Mouse (Mus musculus) cerebellum, postnatal 4 days (tissue): ENCODE results near the gene Ccdc28b.

Source experiments
- DNase-seq, 2 experiments: peaks; one replicate each; pipeline ENCODE4 v3.0.0; 2022; ENCODE audit warnings: low spot score in 2 of 2, mixed read lengths in 1 of 2

Ccdc28b gene

DNA sequence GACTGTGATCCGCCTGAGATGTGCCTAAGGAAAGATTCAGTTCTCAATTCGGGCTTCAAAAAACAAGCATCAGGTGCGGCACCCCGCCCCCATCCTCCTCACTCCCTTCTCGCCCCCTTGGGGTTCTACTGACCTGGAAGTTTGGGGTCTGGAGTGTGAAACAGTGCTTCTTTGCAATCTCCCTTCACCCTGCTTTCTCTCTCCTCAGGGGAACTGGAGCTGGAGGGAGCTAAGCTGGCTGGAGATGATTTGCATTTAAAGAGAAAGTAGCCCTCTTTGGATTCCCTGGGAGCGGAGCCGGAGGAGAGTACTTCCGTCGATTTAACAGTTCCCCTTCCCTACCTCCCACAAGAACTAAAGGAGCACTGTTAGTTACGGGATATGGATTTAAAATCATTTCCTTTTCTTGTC lies at the start of gene Ccdc28b:
Gene Ccdc28b, minus strand, starts transcription at position 267 of the 411 bp plus-strand sequence.
- DNase-seq, result peak in 1 of 2 experiments; percentile 37

DNA sequence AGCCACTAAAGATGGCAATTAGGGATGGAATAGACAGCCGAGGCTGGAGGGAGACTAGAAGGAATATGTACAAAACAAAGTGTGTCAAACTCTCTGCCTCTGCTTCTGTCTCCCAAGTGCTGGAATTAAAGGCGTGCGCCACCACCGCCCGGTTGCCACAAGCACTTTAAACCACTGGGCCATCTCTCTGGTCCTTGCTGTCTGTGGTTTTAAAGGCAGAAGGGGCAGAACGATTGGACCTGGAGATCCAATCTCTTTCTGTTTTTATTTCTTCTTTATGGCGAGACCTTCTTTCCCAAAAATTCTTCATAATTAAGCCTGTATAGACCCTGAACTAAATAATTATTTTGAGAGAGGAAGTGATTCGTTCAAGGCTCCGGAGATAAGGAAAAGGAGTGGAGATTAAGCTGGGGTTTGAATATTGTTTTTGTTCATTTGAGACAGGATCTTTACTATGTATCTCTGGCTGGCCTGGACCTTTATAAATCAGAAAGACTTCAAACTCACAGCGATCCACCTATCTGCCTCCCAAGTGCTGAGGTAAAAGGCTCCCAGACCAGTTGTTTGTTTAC lies 49.2 kb upstream of the Ccdc28b start:
- DNase-seq, result no peak

DNA sequence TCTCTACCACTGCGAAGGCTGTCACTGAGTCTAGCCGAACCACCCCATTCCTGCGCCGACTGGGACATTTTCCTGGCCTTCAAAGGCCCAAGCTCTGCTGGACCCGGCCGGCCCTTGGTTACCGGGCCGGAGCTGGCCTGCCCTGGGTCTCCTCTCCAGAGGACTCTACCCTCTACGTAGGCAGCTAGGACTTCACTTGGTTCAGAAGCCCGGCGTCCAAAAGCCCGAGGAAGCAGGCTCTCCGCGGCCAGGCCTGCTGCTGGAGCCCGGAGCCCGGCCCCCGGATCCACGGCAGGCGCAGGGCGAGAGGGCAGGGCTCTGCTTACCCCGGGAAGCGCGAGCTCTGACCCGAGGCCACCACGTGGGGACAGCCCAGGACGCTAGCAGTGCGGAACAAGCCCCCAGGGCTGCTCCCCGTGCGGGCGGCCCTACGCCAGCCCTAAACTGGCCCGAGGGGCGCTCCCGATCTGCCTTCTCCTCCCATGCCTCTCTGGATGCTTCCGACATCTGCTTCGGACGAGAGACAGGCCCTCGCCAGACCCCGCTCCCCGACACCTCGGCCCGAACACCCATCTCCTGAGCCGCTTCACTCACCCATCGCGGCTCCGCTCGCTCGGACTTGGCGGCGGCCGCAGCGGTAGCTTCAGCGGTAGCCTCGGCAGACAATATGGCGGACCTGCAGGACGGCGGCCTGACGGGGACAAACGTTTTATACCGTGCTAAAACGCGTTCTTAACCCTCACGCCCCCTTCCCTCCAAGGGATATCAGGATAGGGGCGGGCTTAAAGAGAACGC lies 48.5 kb upstream of the Ccdc28b start, which contains the start of gene Kpna6:
Gene Kpna6, minus strand, starts transcription at position 685 of the 795 bp plus-strand sequence.
- peak; percentile 76 to 87 for DNase-seq

DNA sequence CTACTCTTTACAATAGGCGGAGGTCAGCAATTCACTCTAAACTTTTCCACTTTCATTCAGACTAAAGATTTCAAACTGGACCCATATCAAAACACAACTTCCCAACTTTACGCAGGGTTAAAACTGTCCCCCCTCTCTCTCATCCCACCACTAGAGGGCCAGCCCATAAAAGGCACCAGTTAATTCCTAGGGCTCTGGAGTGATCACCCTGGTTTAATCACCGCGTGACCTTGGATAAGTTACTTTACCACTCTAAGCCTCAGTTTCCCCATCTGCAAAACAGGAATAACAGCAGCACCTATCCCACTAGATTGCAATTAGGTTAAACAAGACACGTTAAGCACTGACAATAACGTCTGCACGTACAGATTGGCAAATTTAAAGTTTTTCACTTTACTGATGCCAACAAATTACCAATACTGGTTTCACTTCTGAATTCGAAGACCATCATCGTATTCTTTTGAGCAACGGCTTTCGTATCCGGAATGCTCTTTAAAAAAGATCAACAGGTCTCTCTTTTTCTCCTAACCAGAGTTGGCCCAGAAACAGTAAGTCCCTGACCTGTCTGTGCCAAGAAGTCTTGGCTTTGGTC lies 47.8 kb upstream of the Ccdc28b start:
- DNase-seq, result peak in 1 of 2 experiments; percentile 31

DNA sequence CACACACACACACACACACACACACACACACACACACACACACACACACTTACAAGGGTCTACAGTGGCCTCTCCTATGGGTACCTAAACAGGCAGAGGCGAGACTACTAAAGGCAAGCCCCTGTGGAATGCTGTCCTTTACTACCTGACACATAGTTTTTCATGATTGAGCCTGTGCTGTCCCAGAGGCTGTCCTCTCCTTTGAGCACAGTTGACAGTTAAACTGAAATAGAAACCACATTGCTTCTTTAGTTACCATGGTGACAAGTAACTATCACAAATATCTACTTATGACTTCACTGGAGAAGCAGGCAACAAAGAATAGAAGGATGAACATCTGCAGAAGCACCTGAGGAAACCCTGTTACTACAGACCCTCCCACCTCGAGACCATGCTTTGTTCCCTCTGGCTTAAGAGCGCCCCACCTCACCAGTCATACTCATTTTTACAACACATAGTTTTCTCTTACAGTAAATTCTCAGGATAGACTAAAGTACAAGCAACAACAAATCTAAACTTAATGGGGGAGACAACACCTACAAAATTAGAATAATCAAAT lies 38.6 kb upstream of the Ccdc28b start:
- no peak for DNase-seq

DNA sequence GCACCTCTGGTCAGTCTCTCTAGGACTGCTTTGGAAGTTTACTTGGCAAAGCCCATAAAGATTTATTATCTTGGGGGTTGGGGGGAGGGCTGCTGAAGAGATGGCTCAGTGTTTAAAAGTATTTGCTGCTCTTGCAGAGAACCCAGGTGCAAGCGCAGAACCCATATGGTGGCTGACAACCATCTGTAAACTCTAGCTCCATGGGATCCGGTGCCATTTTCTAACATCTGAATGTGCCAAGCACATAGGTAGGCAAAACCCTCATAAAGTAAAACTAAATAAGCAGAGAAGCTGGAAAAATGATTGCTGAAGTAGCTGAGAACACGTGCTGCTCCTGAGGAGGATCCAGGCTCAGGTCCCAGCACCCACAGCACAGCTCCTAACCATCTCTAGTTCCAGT lies 37.8 kb upstream of the Ccdc28b start:
- no peak for DNase-seq

DNA sequence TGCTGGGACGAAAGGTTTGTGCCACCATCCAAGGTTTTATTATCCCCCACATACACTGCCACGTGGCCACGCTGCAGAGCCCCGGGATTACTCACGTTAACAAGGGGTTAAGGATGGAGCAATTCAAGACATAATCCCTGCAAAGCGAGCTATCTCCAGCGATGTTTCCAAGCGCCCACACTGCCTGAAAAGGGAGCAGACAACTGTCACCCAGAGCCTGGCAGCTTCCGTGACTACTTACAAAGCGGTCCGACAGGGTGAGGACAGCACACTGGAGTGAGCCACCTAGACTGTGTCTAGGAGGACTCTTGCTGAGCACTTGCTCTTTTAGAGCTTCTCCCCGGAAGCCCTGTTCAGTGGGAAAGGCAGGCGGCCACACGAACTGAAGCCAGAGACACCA lies 31.0 kb upstream of the Ccdc28b start:
- no peak for DNase-seq

DNA sequence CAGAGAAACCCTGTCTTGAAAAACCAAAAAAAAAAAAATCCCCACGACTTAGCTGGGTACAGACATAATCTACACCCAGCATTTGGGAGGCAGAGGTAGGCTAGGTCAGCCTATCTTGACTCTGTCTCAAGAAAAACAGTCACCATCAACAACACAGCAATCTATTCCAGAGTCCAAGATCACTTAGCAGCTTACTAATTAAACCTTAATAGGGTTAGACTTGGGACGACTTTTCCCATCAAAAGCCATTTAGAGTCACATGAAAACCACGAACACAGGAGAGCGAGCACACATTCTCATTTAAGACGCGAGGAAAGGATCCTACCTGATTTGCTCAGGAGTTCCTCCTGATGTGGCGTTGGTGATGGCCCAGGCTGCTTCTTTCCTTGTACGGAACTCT lies 26.6 kb upstream of the Ccdc28b start:
- DNase-seq, result no peak

DNA sequence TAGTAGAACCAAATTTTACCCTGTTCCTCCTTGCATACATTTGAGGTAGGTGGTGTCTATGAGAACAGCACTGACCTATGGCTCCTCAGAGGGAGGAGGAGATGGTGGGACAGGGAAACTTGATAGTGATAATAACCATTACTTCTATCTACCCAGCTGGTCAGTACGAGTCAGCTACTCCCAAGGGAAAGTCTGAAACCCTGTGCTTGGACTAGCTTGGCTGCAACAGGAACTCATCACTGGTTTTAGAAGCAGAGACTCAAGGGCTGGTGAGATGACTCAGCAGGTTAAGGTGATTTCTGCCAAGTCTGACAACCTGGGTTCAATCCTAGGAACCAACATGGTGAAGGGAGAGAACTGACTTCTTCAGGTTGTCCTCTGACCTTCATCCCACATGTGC lies 24.9 kb upstream of the Ccdc28b start:
- DNase-seq, result no peak

DNA sequence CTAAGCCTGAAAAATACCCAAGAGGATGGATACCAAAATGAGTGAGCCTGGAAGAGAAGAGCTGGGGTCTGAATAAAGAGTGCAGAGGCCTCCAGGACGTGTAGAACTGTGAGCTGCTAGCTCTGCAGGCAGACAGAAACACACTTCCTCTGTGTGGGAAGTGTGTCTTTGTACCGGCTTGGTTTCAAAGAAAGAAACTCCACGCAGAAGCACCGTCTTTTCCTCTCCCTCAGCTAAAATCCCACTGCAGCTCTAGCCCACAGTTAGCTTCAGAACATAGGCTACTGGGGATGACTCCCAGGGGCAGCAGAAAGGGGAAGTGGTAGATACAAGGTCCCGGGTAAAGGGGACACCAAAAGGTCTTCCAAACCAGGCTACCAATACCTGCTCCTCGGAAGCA lies 21.5 kb upstream of the Ccdc28b start:
- no peak for DNase-seq

DNA sequence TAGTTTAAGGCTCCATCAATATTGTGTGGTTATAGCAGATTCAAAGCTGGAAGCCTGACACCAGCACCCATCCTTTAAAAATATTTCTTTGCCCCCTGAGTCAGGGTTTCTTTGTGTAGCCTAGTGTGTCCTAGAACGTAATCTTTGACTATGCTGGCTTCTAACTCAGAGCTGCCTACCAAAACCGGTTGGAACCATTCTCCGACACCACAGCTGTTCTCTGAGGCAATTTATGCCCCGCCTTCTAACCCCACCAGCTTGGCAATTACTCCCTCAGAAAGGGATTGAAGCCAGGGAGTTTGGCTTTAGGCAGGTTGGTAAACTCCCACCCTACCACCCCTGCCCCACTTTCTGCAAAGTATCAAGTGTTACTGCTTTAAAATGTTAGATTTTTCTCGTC lies 18.0 kb upstream of the Ccdc28b start:
- no peak for DNase-seq

DNA sequence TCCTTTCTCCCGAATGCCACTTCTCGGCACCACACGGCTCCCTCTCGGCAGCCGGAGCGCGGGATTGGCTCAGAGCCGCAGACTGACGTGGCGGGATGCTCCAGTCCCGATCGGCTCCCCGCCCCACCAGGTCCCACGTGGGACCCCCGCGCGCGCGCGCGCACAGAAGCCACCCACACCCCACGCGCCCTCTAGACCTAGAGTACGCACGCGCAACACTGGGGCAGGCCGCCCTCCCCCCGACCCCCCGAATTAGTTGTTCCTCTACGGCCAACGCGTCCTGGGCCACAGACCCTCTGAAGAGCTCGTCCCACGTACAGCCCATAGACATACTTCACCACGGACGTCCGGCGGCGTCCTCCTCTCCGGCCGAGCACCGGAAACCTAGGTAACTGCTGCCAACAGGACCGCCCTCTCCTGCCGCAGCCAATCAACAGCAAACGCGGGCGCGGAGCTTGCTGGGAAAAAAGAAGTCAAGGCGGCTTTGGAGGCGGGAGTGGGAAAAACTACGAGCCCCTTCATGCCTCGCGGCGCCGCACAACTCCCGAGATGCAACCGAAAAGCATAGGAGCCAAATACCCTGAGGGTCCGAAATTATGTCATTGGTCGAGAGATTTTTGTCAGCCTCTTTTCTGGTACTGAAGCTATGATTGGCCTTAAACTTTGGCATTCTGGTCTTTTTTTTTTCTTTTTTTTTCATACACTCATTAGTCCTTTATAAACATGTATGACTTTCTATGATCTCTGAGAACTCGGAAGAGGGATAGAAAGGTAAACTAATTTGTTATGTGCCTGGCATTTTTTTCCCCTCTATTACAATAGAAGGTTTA lies 17.1 kb upstream of the Ccdc28b start, which contains the start of gene Txlna:
Gene Txlna, minus strand, starts transcription at position 428 of the 830 bp plus-strand sequence.
- DNase-seq, result peak; percentile 93 to 95

DNA sequence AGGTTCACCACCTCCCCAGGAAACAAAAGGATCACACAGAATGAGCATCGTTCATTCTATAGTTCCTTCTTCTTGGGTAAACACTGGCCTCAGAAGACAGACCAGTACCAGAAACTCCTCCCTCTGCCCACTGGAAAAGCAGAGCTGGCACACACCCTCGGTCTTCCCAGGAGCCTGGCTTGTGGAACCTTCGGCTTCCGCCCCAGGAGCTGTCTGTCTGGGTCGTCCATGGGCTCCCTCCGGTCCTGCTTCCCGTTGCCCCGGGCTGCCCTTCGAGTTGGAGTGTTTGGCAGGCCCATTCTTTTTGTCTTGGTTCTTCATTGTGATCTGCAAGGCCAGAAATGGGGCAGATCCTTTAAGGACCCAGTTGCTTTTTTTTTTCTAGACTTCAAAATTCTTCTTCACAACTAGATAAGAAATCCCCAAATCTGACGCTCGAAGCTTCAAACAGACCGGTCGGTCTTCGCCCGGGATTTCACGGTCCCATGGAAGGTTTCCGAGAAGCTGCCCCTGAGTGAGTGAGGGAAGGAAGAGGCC lies 16.4 kb upstream of the Ccdc28b start:
- DNase-seq, result peak in 1 of 2 experiments; percentile 42

DNA sequence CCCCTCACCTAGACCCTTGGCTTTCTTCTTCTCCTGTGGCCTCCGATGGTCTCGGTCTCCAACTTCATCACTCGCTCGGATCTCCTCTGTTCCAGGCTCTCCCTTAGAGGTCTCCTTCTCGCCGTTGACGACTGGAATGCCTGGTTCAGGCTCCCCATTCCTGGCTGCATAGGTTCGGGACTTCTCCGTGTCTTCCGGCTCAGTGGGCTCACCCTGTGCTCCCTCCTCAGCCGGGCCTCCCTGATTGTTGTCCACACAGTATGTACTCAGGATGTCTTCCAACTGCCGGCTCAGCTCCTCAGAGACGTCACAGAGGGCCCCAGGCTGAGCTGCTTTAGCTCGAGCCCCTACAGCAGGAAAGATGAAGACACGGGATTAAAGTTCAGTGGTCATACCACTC lies 15.5 kb upstream of the Ccdc28b start:
- no peak for DNase-seq

DNA sequence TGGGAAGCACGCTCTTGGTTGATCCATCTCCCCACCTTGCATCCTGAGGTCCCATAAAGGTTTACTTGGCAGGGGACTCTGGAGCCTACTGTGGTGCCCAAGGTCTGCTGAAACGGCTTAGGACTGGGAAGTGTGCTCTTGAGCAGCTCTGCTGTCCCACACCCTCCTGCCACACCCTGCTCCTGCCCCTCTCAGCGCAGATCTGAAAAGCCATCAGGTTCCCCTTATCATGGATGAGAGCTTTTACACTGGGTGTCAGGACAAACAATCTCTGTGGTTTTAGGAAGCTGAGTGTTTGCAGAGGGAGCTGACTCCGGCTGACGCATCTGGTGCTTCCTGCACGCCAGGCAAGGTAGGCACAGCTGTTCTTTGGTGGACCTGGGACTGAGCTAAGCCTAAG lies 10.1 kb upstream of the Ccdc28b start:
- DNase-seq, result no peak

DNA sequence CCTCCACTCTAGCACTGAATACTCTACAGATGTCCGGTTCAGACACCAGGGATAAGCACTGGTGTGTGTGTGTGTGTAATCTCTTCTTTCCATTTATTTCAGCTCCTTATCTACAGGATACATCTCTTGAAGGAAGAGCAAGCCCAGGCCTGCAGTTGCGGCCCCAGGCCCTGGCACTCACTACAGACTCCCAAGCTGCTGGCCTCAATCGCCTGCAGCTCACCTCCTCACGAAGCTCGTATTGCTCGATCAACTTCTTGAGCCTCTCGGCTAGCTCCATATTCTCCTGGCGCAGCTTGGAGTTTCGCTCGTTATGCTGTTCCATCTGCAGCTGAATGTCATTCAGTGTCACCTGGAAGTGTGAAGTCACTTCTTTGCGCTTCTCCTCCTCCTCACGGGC lies 8.1 kb upstream of the Ccdc28b start:
- DNase-seq, result no peak

DNA sequence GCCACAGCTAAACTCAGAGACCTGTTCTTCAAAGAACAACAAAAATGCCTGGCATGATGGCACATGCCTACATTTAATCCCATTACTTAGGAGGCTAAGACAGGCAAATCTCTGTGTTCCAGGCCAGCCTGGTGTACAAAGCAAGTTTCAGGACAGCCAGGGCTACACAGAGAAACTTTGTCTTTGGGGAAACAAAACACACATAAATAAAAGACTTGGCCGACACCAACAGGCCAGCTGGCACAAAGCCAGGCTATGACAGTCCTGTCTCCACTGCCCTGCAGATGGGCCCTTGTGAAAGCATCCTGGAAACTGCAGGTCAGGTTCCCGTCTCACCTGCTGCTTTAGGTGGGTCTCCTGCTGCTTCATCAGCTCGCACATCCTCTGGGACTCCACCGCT lies 7.2 kb upstream of the Ccdc28b start:
- no peak for DNase-seq

DNA sequence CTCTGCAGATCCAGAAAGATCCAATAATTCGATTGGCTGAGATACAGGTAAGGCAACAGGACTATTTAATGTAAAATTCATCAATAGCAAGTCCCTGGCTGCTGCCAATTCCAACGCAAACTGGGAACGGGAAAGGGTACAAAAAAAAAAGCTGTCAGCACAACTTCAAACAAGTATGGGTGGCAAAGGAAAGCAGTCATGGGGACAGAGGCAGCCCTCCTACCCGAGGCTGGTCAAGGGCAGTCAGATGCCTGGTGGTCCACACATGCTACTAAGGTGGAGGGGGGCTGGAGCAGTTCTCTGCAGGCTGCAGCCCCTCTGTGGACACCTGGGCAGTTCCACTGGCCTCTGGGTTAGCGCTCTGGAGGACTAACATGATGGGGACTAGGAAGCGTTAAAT lies 2.3 kb upstream of the Ccdc28b start:
- no peak for DNase-seq

DNA sequence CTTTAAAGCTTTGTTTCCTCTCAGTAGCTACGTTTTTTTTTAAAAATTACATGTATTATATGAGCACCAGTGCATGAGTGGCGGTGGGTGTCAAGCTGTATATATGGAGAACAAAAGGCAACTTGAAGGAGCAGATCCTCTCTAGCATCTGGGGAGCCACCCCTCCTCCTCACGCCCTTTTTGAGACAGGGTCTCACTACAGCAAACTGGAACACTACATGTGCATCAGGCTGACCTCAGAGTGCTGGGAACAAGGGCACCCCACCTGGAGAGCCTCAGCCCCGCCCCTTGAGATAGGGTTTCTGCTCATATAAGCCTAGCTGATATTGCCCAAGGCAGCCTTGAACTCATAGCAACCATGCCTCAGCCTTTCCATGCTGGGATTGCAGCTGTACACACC lies 1.7 kb upstream of the Ccdc28b start:
- no peak for DNase-seq

DNA sequence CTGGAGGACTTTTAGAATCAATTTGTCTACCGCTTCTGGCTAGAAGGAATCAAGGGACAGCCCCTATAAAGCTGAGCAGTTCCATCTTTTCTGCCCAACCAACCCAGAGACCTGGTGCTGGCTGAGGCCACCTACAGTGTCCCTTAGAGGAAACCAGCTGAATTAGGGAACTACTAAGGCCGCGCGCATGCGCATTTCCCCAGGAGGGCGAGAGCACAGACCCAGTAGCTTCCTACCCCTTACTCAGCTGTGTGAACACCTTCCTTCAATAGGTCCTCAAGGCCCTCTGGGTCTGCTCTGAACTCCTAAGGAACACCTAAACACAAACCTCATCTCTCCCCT lies 1.3 kb upstream of the Ccdc28b start:
- DNase-seq, result peak in 1 of 2 experiments; percentile 44

DNA sequence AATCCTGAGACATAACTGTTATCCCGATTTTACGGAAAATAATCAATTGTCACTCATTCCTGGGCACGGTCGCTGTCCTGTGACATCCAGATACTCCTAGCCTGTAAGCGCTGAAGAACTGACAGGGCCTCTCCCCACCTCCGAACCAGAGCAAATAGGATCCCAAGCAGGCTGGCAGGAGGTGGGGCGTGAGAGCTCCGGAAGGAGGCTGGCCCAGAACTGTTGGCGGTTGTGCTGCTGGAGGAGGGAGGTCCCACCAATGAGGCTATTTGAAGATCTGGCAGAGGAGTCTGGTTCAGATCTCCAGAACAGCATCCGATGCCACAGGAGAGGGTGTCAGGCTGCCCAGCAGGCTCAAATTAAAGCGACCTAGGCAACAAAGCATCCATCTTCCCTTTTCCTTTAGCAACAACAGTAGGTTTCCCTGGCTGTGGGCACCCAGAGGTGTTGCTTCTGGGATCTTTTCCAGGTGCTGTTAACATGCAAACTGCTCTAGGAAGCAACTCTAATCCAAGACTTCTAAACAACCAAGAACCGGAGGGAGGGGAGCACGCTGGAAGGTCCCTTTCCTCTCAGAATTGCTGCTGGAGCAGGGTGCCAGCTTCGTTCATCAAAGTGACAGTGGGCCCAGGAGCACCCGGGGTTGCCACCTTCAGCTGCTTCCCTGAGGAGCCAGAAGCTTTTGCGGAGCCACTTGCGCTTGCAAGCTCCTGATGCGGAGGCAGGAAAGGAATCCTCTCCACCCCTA lies 708 bp upstream of the Ccdc28b start:
- peak; percentile 69 to 74 for DNase-seq
